ENCODE assay signal across 32 mouse cellular contexts in the genomic region with DNA sequence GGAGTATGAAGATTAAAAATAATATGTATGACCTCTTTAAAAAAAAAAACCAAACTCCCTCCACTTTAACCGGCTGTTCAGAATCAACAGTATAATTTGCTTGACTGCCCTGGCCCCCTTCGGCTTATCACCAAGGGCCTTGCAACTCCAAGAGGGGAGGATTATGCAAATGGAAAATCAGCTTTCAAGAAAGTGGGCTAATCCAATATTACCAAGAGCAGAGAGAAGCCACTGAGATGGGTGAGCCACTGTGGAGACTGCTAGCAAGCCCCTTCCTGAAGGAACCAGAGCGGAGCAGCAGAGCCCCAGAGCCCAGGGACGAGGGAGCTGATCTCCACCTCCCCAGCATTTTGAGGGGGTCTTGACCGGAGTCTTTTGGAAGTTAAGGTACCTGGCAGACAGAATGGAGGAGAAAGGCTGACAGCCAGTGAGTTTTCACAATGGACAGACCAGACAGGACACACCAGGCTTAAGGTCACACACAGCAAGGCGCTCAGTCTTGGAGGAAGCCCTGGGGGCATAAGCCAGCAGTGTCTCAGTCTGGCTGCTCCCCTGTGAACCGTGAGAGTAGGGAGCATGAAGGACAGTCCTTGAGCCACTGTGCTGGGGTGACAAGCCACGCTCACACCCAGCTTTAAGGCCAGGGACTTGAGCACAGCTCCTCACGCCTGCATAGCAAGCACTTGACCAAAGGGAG.
DNase-seq lines count a peak whose midpoint lies in the region; ATAC-seq lines count a peak whose summit lies in the region.
"Had no signal": no experiment of that assay in that cellular context is flagged by ENCODE, and none has a peak within 500 bp of the region (broad histone marks: within the 10 kb centered on the region; RNA-seq: fewer than 3 reads in every experiment).

No protein-coding gene starts in this region.

- no peaks in the 10 kb centered on the region for H3K9me3 ChIP-seq in hindbrain, embryonic 13.5 days
- H3K9me3 ChIP-seq in hindbrain, embryonic 12.5 days (replicated peaks) = no peaks in the 10 kb centered on the region
- no peaks in the 10 kb centered on the region for H3K9me3 ChIP-seq in midbrain, embryonic 11.5 days (ENCODE audit: control insufficient read depth, low read length)
- no peaks in the 10 kb centered on the region for H3K9me3 ChIP-seq in midbrain, embryonic 16.5 days (replicated peaks; ENCODE audit: control insufficient read depth, low read length, poor library complexity, severe bottlenecking)
- H3K9me3 ChIP-seq: embryonic facial prominence, embryonic 10.5 days; embryonic facial prominence, embryonic 15.5 days; neural tube, embryonic 13.5 days had no signal

- no peak for ATAC-seq in hindbrain, embryonic 13.5 days (ENCODE audit: low FRiP score)
- no peak for ATAC-seq in hindbrain, embryonic 12.5 days (ENCODE audit: low FRiP score)
- ATAC-seq in midbrain, embryonic 11.5 days (ENCODE audit: low FRiP score) = peak; percentile 70
- peak; percentile 43; the same call in 1 of the 2 replicates for ATAC-seq in midbrain, embryonic 16.5 days
- ATAC-seq: CD4-positive, CD25-positive, alpha-beta regulatory T cell, adult 4 months; forebrain, embryonic 14.5 days; intestine, postnatal 0 days had no signal

- H3K9ac ChIP-seq in hindbrain, embryonic 13.5 days = peak overlapping the region; percentile 19; the same call in 1 of the 2 replicates
- no peak overlapping the region for H3K9ac ChIP-seq in hindbrain, embryonic 12.5 days
- peak overlapping the region; percentile 31; the same call in 1 of the 2 replicates for H3K9ac ChIP-seq in midbrain, embryonic 11.5 days (ENCODE audit: low read length)
- H3K9ac ChIP-seq in midbrain, embryonic 16.5 days (ENCODE audit: low read depth, low read length) = no peak overlapping the region; the same call in 1 of the 2 replicates
- H3K9ac ChIP-seq: embryonic facial prominence, embryonic 15.5 days; liver, embryonic 14.5 days; neural tube, embryonic 13.5 days had no signal

- H3K4me2 ChIP-seq in hindbrain, embryonic 13.5 days = no peak overlapping the region
- no peak overlapping the region for H3K4me2 ChIP-seq in hindbrain, embryonic 12.5 days (replicated peaks)
- H3K4me2 ChIP-seq in midbrain, embryonic 11.5 days = peak overlapping the region; percentile 11
- H3K4me2 ChIP-seq in midbrain, embryonic 16.5 days (ENCODE audit: low read length) = no peak overlapping the region
- H3K4me2 ChIP-seq: embryonic facial prominence, embryonic 15.5 days; heart, embryonic 11.5 days; neural tube, embryonic 13.5 days had no signal

- H3K27me3 ChIP-seq in hindbrain, embryonic 13.5 days = no peaks in the 10 kb centered on the region
- H3K27me3 ChIP-seq in hindbrain, embryonic 12.5 days = peaks cover 8% of the 10 kb centered on the region; the same call in 1 of the 2 replicates
- no peaks in the 10 kb centered on the region for H3K27me3 ChIP-seq in midbrain, embryonic 11.5 days (ENCODE audit: control insufficient read depth, insufficient read depth, low read length)
- H3K27me3 ChIP-seq in midbrain, embryonic 16.5 days (ENCODE audit: control insufficient read depth, insufficient read depth, low read depth, low read length) = no peaks in the 10 kb centered on the region
- H3K27me3 ChIP-seq: neural tube, embryonic 13.5 days had no signal

- WGBS in hindbrain, embryonic 13.5 days = 21% methylated on average over 9 of the region's 9 CpGs
- 24% methylated on average over 9 of the region's 9 CpGs for WGBS in hindbrain, embryonic 12.5 days
- WGBS in midbrain, embryonic 11.5 days = 10% methylated on average over 9 of the region's 9 CpGs
- WGBS in midbrain, embryonic 16.5 days = 14% methylated on average over 9 of the region's 9 CpGs

- H3K4me3 ChIP-seq in hindbrain, embryonic 13.5 days = no peak overlapping the region
- H3K4me3 ChIP-seq in hindbrain, embryonic 12.5 days = no peak overlapping the region
- no peak overlapping the region for H3K4me3 ChIP-seq in midbrain, embryonic 11.5 days (ENCODE audit: low read depth, low read length)
- H3K4me3 ChIP-seq in midbrain, embryonic 16.5 days (ENCODE audit: low read depth, low read length) = no peak overlapping the region
- H3K4me3 ChIP-seq: embryonic facial prominence, embryonic 10.5 days; embryonic facial prominence, embryonic 15.5 days; myocyte; neural tube, embryonic 13.5 days had no signal

- DNase-seq in midbrain, embryonic 11.5 days (ENCODE audit: low spot score, missing footprints) = peak; percentile 91
- DNase-seq in retina, postnatal 7 days (ENCODE audit: low read depth, low spot score) = peak; percentile 84
- no peak for DNase-seq in gastrocnemius, adult 8-10 months (ENCODE audit: low spot score in 2 of 2)
- DNase-seq in lung, postnatal 36 days = no peak
- DNase-seq: adrenal gland, postnatal 36 days; cerebellum, adult 9-11 months; gastrocnemius, postnatal 36 days; heart, adult 18-20 months; heart, postnatal 36 days; kidney, adult 9 months; kidney, postnatal 10 days; layer of hippocampus, adult 9-11 months; liver; lung, adult 2 months; lung, postnatal 10 days; right cerebral cortex, adult 18-20 months; right cerebral cortex, postnatal 4 days; thymus, adult 18-20 months; thymus, postnatal 25 days had no signal

- H3K27ac ChIP-seq in hindbrain, embryonic 13.5 days = no peak overlapping the region
- no peak overlapping the region for H3K27ac ChIP-seq in hindbrain, embryonic 12.5 days
- peak overlapping the region; percentile 52; the same call in 1 of the 2 replicates for H3K27ac ChIP-seq in midbrain, embryonic 11.5 days (ENCODE audit: low read depth, low read length)
- peak overlapping the region; percentile 25 for H3K27ac ChIP-seq in midbrain, embryonic 16.5 days (ENCODE audit: low read length)
- H3K27ac ChIP-seq: embryonic facial prominence, embryonic 10.5 days; embryonic facial prominence, embryonic 15.5 days; liver, embryonic 14.5 days; neural tube, embryonic 13.5 days; stomach, postnatal 0 days had no signal

- H3K36me3 ChIP-seq in hindbrain, embryonic 13.5 days = no peaks in the 10 kb centered on the region
- H3K36me3 ChIP-seq in hindbrain, embryonic 12.5 days = no peaks in the 10 kb centered on the region
- no peaks in the 10 kb centered on the region for H3K36me3 ChIP-seq in midbrain, embryonic 11.5 days (ENCODE audit: control insufficient read depth, insufficient read depth, low read length)
- no peaks in the 10 kb centered on the region for H3K36me3 ChIP-seq in midbrain, embryonic 16.5 days (ENCODE audit: control insufficient read depth, insufficient read depth, low read length)
- H3K36me3 ChIP-seq: embryonic facial prominence, embryonic 10.5 days; embryonic facial prominence, embryonic 15.5 days; neural tube, embryonic 13.5 days had no signal

- H3K4me1 ChIP-seq in hindbrain, embryonic 13.5 days (replicated peaks) = peaks cover 31% of the 10 kb centered on the region
- H3K4me1 ChIP-seq in hindbrain, embryonic 12.5 days = peaks cover 30% of the 10 kb centered on the region
- peaks cover 23% of the 10 kb centered on the region for H3K4me1 ChIP-seq in midbrain, embryonic 11.5 days (ENCODE audit: control insufficient read depth, insufficient read depth, low read length)
- peaks cover 23% of the 10 kb centered on the region for H3K4me1 ChIP-seq in midbrain, embryonic 16.5 days (ENCODE audit: control insufficient read depth, insufficient read depth, low read length)
- H3K4me1 ChIP-seq: embryonic facial prominence, embryonic 15.5 days had no signal

Comparison
In these comparisons a context has a peak if more than half of its experiments do, and no peak if none do; other contexts are left out.
1. H3K9ac ChIP-seq: peak in hindbrain, embryonic 13.5 days (single experiment) and midbrain, embryonic 11.5 days (single experiment); none in hindbrain, embryonic 12.5 days (single experiment) and midbrain, embryonic 16.5 days (single experiment).
2. ATAC-seq: peak in midbrain, embryonic 11.5 days (single experiment) and midbrain, embryonic 16.5 days (single experiment); none in hindbrain, embryonic 13.5 days (single experiment) and hindbrain, embryonic 12.5 days (single experiment).
3. H3K27ac ChIP-seq: peak in midbrain, embryonic 11.5 days (single experiment) and midbrain, embryonic 16.5 days (single experiment); none in hindbrain, embryonic 13.5 days (single experiment) and hindbrain, embryonic 12.5 days (single experiment).
4. DNase-seq: peak in midbrain, embryonic 11.5 days (single experiment) and retina, postnatal 7 days (single experiment); none in gastrocnemius, adult 8-10 months (0 of 2) and lung, postnatal 36 days (single experiment).